Mouse (Mus musculus) lung, embryonic 15.5 days (tissue): Measurements from ENCODE around the gene Bend7. TPM values are rescaled to one million over a fixed set of nuclear protein-coding genes. Genes with fewer than 3 reads are reported as not detected.
A peak's percentile ranks its signal among the peaks of the same experiment; 100 is the strongest.

Experiments used
- ATAC-seq: fragments of 200-750 bp; cut with Nextera tagmentation; 2 replicates; pipeline ENCODE4 v1.8.0; 2017; ENCODE audit warnings: moderate number of reproducible peaks, borderline replicate concordance; ENCODE audit not compliant: low FRiP score, low TSS enrichment; ENCODE audit errors: extremely low read depth
- H3K27ac ChIP-seq: fragments of 300-500 bp; sonication (generic); 2 replicates; pipeline ENCODE4 v1.5.1; 2015; ENCODE audit warnings: moderate library complexity, mild to moderate bottlenecking, inconsistent platforms
- H3K27me3 ChIP-seq: fragments of 300-500 bp; sonication (generic); 2 replicates; pipeline ENCODE4 v1.6.1; 2015; ENCODE audit warnings: inconsistent platforms
- H3K36me3 ChIP-seq: fragments of 300-500 bp; sonication (generic); 2 replicates; pipeline ENCODE4 v1.6.1; 2015; ENCODE audit warnings: inconsistent platforms
- H3K4me1 ChIP-seq: fragments of 300-500 bp; sonication (generic); 2 replicates; pipeline ENCODE4 v1.6.1; 2015; ENCODE audit warnings: inconsistent platforms
- H3K4me2 ChIP-seq: fragments of 300-500 bp; sonication (generic); 2 replicates; pipeline ENCODE4 v1.6.1; 2015; ENCODE audit warnings: inconsistent platforms, mild to moderate bottlenecking, moderate library complexity
- H3K4me3 ChIP-seq: fragments of 300-500 bp; sonication (generic); 2 replicates; pipeline ENCODE4 v1.5.1; 2015; ENCODE audit warnings: mild to moderate bottlenecking, inconsistent platforms
- H3K9ac ChIP-seq: fragments of 300-500 bp; sonication (generic); 2 replicates; pipeline ENCODE4 v1.6.1; 2015; ENCODE audit warnings: inconsistent platforms
- H3K9me3 ChIP-seq: fragments of 300-500 bp; sonication (generic); 2 replicates; pipeline ENCODE4 v1.6.1; 2016; ENCODE audit warnings: inconsistent platforms
- WGBS: fragments of 180-500 bp; shearing (Covaris S2); methylation state at CpG from one replicate; pipeline ENCODE4 v1.1.7; 2015; 5-methylcytosine and 5-hydroxymethylcytosine counted together
- polyA plus RNA-seq: library from polyadenylated mRNA; unstranded; fragments of >200 nt; fragmentation: Nextera tagmentation; extraction: Ambion mirVana; gene quantifications from 2 replicates; pipeline ENCODE4 v1.2.1, GENCODE M21; 2015

Bend7 gene
- polyA plus RNA-seq, 1 experiment from 2014 or later: 11.8 TPM

DNA sequence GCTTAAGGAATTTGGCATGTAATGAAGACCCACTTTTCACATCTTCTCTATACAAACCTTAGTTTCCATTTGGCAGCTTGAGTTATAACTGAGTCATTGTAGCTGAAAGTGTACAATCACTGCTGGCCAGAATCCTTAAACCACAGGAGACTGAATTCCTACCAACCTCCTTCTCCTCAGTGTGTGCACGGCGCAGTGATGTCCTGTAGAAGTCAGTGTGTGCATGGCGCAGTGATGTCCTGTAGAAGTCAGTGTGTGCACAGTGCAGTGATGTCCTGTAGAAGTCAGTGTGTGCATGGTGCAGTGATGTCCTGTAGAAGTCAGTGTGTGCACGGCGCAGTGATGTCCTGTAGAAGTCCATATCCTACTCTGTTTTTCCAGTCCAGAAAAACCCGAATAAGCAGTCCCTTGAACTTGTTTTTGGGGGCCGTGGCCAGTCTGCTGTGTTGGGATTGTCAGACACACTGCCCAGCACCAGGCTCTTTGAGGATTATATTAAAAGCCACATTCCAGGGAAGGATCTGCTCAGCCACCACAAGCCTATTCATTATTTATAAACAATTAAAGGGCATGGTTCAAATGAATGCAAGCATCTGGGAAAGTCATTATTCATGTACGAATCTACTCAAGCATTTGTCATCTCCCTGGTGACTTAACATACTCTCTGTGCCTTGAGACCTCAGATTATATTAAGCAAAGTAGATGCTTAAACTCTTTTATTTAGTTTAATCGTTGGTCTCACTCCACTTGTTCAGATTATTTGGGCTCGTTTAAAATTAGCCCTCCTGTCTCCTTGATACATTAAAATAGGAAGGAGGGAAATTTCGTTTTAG, 65.4 kb downstream of the Bend7 start:
- no peaks in the 10 kb centered on the region for H3K27me3 ChIP-seq
- no peaks in the 10 kb centered on the region for H3K9me3 ChIP-seq
- no peak overlapping the region for H3K4me3 ChIP-seq
- ATAC-seq: no peak
- no peak overlapping the region for H3K9ac ChIP-seq
- H3K4me2 ChIP-seq: no peak overlapping the region
- no peaks in the 10 kb centered on the region for H3K36me3 ChIP-seq
- no peaks in the 10 kb centered on the region for H3K4me1 ChIP-seq
- H3K27ac ChIP-seq: no peak overlapping the region
- 73% methylated on average over 11 of the region's 11 CpGs for WGBS

DNA sequence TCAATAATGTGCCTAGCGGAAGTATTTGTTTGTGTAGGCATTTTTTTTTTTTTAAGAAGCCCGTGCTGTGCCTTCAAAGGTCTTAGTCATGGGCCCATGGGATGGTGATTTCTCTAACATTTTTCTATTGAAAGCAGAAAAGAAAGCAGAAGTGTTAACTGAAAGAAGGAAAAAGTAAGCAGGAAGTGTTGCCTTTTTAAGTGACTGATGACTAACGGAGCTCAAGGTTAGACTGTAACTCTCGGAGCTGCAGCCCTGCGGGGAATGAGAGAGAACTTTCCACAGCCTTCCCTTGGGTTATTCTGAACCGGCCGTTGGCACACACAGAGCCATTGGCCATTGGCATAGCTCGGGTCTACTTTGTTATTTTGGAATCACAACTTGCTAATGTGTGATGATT, 66.4 kb downstream of the Bend7 start:
- no peak for ATAC-seq
- Histone ChIP-seq H3K27ac (no peak overlapping the region), H3K4me2 (no peak overlapping the region), H3K9ac (no peak overlapping the region), H3K27me3 (no peaks in the 10 kb centered on the region), H3K9me3 (no peaks in the 10 kb centered on the region), H3K36me3 (no peaks in the 10 kb centered on the region), H3K4me3 (no peak overlapping the region), H3K4me1 (no peaks in the 10 kb centered on the region)
- 57% methylated on average over 8 of the region's 8 CpGs for WGBS

DNA sequence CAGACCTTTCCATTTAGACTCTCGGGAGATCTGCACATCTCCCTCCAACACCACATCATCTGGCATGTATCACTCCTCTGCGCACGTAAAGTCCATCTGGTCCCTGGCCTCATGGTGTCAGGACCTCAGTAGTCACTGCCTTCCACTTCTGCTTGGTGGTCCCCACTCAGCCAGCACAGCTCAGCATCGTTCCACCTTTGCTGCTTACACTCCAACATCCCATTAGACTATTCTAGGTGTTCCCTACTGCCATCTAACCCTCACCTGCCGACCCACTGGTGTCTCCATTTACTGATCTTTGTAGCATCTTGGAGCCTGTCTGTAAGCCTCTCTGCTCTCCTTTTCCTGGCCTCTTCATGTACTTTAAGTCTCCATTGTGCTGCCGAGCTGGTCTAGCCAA, 67.4 kb downstream of the Bend7 start:
- Histone ChIP-seq H3K9me3 (no peaks in the 10 kb centered on the region), H3K4me1 (no peaks in the 10 kb centered on the region), H3K4me3 (no peak overlapping the region), H3K27ac (no peak overlapping the region), H3K36me3 (no peaks in the 10 kb centered on the region), H3K27me3 (no peaks in the 10 kb centered on the region), H3K4me2 (no peak overlapping the region), H3K9ac (no peak overlapping the region)
- ATAC-seq: no peak
- 87% methylated on average over 6 of the region's 6 CpGs for WGBS

DNA sequence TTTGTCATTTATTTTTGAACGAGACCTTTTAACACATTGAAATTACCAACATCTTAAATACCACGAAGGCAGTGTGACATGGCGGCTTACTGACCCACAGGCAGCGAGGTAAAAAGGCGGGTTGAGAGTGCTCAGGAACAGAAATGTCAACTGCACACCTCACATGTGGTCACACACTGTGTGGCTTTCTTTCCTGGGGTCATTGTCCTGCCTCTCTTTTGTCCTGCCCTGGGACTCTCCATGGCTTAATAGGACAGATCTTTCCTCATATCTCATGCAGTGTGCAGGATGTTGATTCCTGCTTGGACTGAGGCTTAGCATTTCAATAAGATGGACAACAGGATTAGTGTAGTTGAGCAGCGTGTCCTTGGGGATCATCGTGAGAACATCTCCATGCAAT, 69.6 kb downstream of the Bend7 start:
- H3K27ac ChIP-seq: no peak overlapping the region
- no peak overlapping the region for H3K4me2 ChIP-seq
- no peaks in the 10 kb centered on the region for H3K36me3 ChIP-seq
- no peaks in the 10 kb centered on the region for H3K4me1 ChIP-seq
- H3K9ac ChIP-seq: no peak overlapping the region
- no peaks in the 10 kb centered on the region for H3K27me3 ChIP-seq
- no peaks in the 10 kb centered on the region for H3K9me3 ChIP-seq
- no peak overlapping the region for H3K4me3 ChIP-seq
- no peak for ATAC-seq
- WGBS: 81% methylated on average over 7 of the region's 7 CpGs

DNA sequence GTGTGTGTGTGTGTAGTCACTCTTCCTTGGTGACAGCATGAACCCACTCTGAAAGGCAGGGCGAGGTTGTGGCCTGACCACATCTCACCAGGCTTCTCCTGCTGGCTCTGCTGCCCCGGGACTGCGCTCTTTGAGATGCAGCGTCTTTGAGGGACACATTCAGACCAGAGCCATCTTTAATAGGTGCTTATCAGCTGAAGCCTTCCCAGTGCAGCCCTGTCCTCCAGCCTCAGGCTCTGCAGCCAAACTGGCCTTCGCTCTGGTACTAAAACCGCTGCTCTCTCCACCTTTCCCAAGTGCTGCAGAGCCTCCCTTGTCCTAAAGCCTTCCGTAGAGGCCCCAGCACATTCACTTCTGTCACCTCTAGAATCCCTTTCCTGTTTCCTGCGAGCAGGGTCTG, 74.0 kb downstream of the Bend7 start:
- Histone ChIP-seq H3K4me1 (no peaks in the 10 kb centered on the region), H3K36me3 (no peaks in the 10 kb centered on the region), H3K4me2 (no peak overlapping the region), H3K27ac (no peak overlapping the region), H3K4me3 (no peak overlapping the region), H3K27me3 (no peaks in the 10 kb centered on the region), H3K9ac (no peak overlapping the region), H3K9me3 (no peaks in the 10 kb centered on the region)
- ATAC-seq: no peak
- 79% methylated on average over 8 of the region's 8 CpGs for WGBS

DNA sequence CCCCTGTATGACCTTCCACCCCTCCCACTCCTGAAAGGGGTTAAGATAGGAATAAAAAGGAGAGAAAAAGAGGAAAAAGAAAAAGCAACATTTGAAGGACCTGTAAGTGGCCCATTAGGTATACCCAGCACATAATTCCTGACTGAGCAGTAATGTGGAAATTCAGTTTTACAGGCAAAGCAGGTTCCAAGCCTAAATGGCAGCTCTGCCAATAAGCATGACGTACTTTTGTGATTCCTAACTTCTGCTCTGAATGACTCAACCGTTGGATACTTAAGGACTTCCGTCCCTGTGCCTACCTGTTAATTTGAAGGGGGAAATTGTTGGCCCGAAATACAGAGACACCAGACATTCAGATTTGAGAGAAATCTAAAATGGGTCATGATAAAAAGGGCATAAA, 74.9 kb downstream of the Bend7 start:
- H3K36me3 ChIP-seq: no peaks in the 10 kb centered on the region
- no peaks in the 10 kb centered on the region for H3K9me3 ChIP-seq
- H3K4me3 ChIP-seq: no peak overlapping the region
- ATAC-seq: no peak
- H3K27ac ChIP-seq: no peak overlapping the region
- WGBS: 79% methylated on average over 4 of the region's 4 CpGs
- H3K27me3 ChIP-seq: no peaks in the 10 kb centered on the region
- H3K4me2 ChIP-seq: no peak overlapping the region
- no peak overlapping the region for H3K9ac ChIP-seq
- H3K4me1 ChIP-seq: no peaks in the 10 kb centered on the region

DNA sequence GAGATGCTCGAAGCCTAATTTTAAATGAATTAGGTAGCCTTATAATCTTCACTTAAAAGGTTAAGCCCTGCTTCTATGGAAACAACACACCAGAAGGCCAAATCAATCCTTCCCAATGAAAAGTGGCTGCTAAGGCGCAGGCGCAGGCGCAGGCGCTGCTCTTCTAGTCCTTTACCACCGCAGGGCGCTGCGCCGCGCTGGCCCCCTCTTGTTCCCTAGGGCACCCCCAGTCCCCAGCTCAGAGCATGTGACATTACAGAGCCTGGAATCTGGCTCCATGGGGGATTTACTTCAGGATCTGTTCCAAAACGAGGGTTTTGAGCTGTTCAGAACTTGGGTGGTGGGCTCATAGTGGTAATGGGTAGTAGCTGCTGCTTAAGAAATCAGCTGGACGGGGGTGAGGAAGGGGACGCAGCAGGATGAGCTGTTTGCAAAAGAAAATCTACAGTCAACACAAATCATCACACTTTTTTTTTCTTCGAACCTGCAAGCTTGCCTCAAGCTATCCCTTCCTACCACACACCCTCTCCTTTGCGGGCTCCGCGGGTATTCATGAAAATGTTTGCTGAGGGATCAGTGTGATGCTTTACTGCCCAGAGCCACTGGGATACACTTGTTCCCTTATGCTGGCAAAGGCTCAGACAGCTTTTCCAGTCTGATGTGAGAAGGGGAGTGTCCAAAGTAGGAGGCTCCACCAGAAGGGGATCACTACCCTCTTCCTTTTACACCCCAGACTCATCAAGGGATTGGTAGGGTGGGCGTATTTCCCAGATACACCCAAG, 85.0 kb downstream of the Bend7 start:
- WGBS: 49% methylated on average over 18 of the region's 18 CpGs
- ATAC-seq: no peak
- Histone ChIP-seq H3K27ac (no peak overlapping the region), H3K36me3 (no peaks in the 10 kb centered on the region), H3K9ac (no peak overlapping the region), H3K4me3 (no peak overlapping the region), H3K4me2 (no peak overlapping the region), H3K27me3 (no peaks in the 10 kb centered on the region), H3K4me1 (no peaks in the 10 kb centered on the region), H3K9me3 (no peaks in the 10 kb centered on the region)

DNA sequence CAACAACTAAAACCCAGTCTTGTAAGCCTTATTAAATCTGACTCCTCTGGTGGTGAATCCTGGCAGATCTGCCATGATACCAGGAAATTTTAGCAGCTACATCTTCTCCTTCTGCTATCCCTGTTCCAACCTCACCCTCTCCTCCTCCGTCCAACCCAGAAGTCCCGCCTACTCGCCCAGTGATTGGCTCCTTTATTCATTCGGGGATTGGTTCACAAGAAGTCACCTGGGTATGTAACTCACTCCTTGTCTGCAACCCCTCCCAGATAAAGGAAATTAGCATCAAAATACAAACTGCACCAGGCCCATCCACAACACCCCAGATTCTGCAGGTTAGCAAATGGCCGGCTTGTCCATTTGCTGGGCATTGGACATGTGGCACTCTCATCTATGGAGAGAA, 98.7 kb downstream of the Bend7 start:
- Histone ChIP-seq H3K4me3 (no peak overlapping the region), H3K27ac (no peak overlapping the region), H3K9me3 (no peaks in the 10 kb centered on the region), H3K27me3 (no peaks in the 10 kb centered on the region), H3K4me1 (no peaks in the 10 kb centered on the region), H3K36me3 (no peaks in the 10 kb centered on the region), H3K4me2 (no peak overlapping the region), H3K9ac (no peak overlapping the region)
- WGBS: 57% methylated on average over 5 of the region's 5 CpGs
- ATAC-seq: no peak

DNA sequence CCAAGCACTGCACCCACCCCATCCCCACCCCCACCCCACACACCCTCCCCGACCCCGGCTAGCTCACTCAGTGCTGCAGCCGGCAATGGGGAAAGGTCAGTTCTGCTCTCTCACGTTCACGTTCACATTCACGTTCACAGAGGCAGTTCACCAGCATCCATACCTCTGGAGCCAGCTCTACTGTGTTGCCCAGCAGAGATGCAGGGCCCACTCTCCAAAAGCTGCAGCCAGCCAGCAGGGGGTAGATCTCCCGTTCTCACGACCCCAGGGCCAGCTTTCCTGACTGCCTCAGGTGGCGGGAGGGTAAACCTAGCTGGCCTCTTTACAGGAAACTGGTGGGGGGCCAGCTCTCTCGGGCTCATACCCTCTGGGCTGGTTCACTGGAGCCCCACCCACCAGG, 100.0 kb downstream of the Bend7 start:
- H3K27ac ChIP-seq: no peak overlapping the region
- no peaks in the 10 kb centered on the region for H3K9me3 ChIP-seq
- 5% methylated on average over 10 of the region's 10 CpGs for WGBS
- no peak overlapping the region for H3K9ac ChIP-seq
- ATAC-seq: no peak
- H3K4me1 ChIP-seq: no peaks in the 10 kb centered on the region
- no peaks in the 10 kb centered on the region for H3K36me3 ChIP-seq
- H3K4me2 ChIP-seq: no peak overlapping the region
- H3K27me3 ChIP-seq: no peaks in the 10 kb centered on the region
- H3K4me3 ChIP-seq: no peak overlapping the region

DNA sequence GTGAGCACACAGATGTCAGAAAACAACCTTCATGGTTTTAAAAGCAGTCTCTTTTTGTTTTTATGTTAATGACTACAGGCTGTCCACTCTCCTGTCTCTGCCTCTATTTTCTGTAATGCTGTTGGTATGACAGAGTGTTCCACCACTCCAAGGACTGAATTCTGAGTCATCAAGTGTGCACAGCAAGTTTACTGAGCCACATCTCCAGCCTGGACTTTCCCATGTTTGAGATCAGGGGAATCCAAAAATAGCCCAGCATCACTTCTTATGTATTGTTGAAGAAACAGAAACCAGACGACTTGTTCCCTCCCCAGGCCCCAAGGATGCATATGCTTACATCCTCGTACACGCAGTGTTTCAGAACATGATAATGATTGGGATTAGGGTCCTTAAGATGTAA, 102.6 kb downstream of the Bend7 start:
- H3K27ac ChIP-seq: no peak overlapping the region
- H3K4me2 ChIP-seq: no peak overlapping the region
- ATAC-seq: no peak
- no peaks in the 10 kb centered on the region for H3K4me1 ChIP-seq
- 76% methylated on average over 3 of the region's 3 CpGs for WGBS
- no peaks in the 10 kb centered on the region for H3K36me3 ChIP-seq
- no peak overlapping the region for H3K4me3 ChIP-seq
- no peaks in the 10 kb centered on the region for H3K9me3 ChIP-seq
- no peak overlapping the region for H3K9ac ChIP-seq
- H3K27me3 ChIP-seq: no peaks in the 10 kb centered on the region

DNA sequence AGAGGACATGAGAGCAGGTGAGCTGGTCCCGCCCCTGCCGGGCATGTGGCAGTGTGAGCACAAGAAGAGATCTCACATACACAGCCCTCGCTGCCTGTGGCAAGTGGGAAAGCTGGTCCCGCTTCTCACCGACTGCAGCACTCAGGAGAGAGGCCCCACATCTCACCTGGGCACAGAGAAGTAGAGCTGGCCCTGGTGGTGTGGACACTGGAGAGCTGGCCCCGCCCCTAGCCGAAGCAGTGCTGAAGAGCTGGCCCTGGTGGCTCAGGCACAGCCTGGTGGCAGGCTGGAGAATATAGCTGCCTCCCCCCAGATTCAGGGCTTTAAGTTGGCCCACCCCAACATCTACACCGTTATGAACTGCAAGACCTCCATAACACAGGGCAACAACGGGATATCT, 106.4 kb downstream of the Bend7 start:
- Histone ChIP-seq H3K4me2 (no peak overlapping the region), H3K27ac (peak overlapping the region; percentile 61), H3K4me1 (peaks cover 6% of the 10 kb centered on the region; the same call in 1 of the 2 replicates), H3K27me3 (no peaks in the 10 kb centered on the region), H3K9ac (no peak overlapping the region), H3K36me3 (no peaks in the 10 kb centered on the region), H3K4me3 (no peak overlapping the region), H3K9me3 (no peaks in the 10 kb centered on the region)
- 41% methylated on average over 9 of the region's 9 CpGs for WGBS
- peak; percentile 65; the same call in 1 of the 2 replicates for ATAC-seq

DNA sequence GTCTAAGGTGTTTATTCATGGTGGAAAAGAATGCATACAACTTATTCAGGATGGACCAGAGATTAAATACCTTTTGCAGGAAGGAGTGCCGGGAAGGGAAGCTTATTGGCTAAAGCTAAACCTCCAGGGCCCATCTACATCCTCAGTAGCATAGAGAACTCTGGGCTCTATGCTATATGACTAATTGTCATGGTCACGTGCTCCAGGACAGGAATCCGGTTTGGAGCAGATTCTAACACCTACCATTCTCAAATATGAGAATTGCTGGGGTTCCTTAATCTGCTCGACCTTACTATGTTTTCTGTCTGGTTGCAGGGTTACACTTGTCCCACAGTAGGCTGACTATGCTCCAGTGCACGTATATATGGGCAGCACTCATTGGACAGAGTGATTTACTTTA, 110.4 kb downstream of the Bend7 start:
- Histone ChIP-seq H3K4me2 (no peak overlapping the region), H3K4me3 (no peak overlapping the region), H3K4me1 (peaks cover 9% of the 10 kb centered on the region; the same call in 1 of the 2 replicates), H3K9ac (no peak overlapping the region), H3K9me3 (no peaks in the 10 kb centered on the region), H3K27me3 (no peaks in the 10 kb centered on the region), H3K27ac (no peak overlapping the region), H3K36me3 (no peaks in the 10 kb centered on the region)
- 64% methylated on average over 5 of the region's 5 CpGs for WGBS
- ATAC-seq: no peak
